Mouse (Mus musculus): ENCODE measurements around the gene Hhip. TPM values are rescaled to one million over a fixed set of nuclear protein-coding genes. Genes with fewer than 3 reads are reported as not detected.

Gene Hhip
- polyA plus RNA-seq, 1 experiment: 1.4 TPM

GRCm38 (mm10) chr8:79984946-79985345, 72.9 kb downstream of the Hhip start:
- peak; percentile 17 for DNase-seq (ENCODE audit: low read depth)
- TF ChIP-seq POLR2A (IDR thresholded peaks at IDR 0.05; ENCODE audit: borderline replicate concordance, extremely low read depth, insufficient read depth, insufficient read length, poor library complexity, severe bottlenecking) (no peak), CTCF (IDR thresholded peaks at IDR 0.05; ENCODE audit: borderline replicate concordance, extremely low read depth, insufficient read depth, insufficient read length) (no peak)

- no peak for TF ChIP-seq POLR2A (IDR thresholded peaks at IDR 0.05; ENCODE audit: borderline replicate concordance, extremely low read depth, insufficient read depth, insufficient read length, poor library complexity, severe bottlenecking)
- no peak for TF ChIP-seq CTCF (IDR thresholded peaks at IDR 0.05; ENCODE audit: borderline replicate concordance, extremely low read depth, insufficient read depth, insufficient read length)
- no peak for DNase-seq (ENCODE audit: low read depth)
These were observed 75.7 kb downstream of the Hhip start for GRCm38 (mm10) chr8:79982144-79982543.

- TF ChIP-seq POLR2A (IDR thresholded peaks at IDR 0.05; ENCODE audit: borderline replicate concordance, extremely low read depth, insufficient read depth, insufficient read length, poor library complexity, severe bottlenecking): no peak
- DNase-seq (ENCODE audit: low read depth): peak; percentile 54
These were observed 91.6 kb downstream of the Hhip start for GRCm38 (mm10) chr8:79966159-79966558.

- DNase-seq (ENCODE audit: low read depth): no peak
These were observed 104.9 kb downstream of the Hhip start for GRCm38 (mm10) chr8:79952857-79953256.

GRCm38 (mm10) chr8:79950376-79950775, 107.4 kb downstream of the Hhip start:
- no peak for DNase-seq (ENCODE audit: low read depth)
- TF ChIP-seq CTCF (IDR thresholded peaks at IDR 0.05; ENCODE audit: borderline replicate concordance, extremely low read depth, insufficient read depth, insufficient read length) (no peak), POLR2A (IDR thresholded peaks at IDR 0.05; ENCODE audit: borderline replicate concordance, extremely low read depth, insufficient read depth, insufficient read length, poor library complexity, severe bottlenecking) (no peak)

More at GRCm38 (mm10) chr8:79952857-79953256, 104.9 kb downstream of the Hhip start:
- TF ChIP-seq POLR2A (IDR thresholded peaks at IDR 0.05; ENCODE audit: borderline replicate concordance, extremely low read depth, insufficient read depth, insufficient read length, poor library complexity, severe bottlenecking): no peak
- peak; percentile 10; the same call in 1 of the 2 replicates for TF ChIP-seq CTCF (IDR thresholded peaks at IDR 0.05; ENCODE audit: borderline replicate concordance, extremely low read depth, insufficient read depth, insufficient read length)

GRCm38 (mm10) chr8:79945501-79946076, 112.2 kb downstream of the Hhip start:
- no peak for DNase-seq (ENCODE audit: low read depth)
- TF ChIP-seq POLR2A (IDR thresholded peaks at IDR 0.05; ENCODE audit: borderline replicate concordance, extremely low read depth, insufficient read depth, insufficient read length, poor library complexity, severe bottlenecking) (no peak), CTCF (IDR thresholded peaks at IDR 0.05; ENCODE audit: borderline replicate concordance, extremely low read depth, insufficient read depth, insufficient read length) (no peak)

GRCm38 (mm10) chr8:79941070-79941469, 116.7 kb downstream of the Hhip start:
- no peak for DNase-seq (ENCODE audit: low read depth)
- TF ChIP-seq POLR2A (IDR thresholded peaks at IDR 0.05; ENCODE audit: borderline replicate concordance, extremely low read depth, insufficient read depth, insufficient read length, poor library complexity, severe bottlenecking) (no peak), CTCF (IDR thresholded peaks at IDR 0.05; ENCODE audit: borderline replicate concordance, extremely low read depth, insufficient read depth, insufficient read length) (no peak)

- no peak for DNase-seq (ENCODE audit: low read depth)
- TF ChIP-seq CTCF (IDR thresholded peaks at IDR 0.05; ENCODE audit: borderline replicate concordance, extremely low read depth, insufficient read depth, insufficient read length) (no peak), POLR2A (IDR thresholded peaks at IDR 0.05; ENCODE audit: borderline replicate concordance, extremely low read depth, insufficient read depth, insufficient read length, poor library complexity, severe bottlenecking) (no peak)
These were observed 120.9 kb downstream of the Hhip start for GRCm38 (mm10) chr8:79936856-79937445.

- DNase-seq (ENCODE audit: low read depth): no peak
- TF ChIP-seq CTCF (IDR thresholded peaks at IDR 0.05; ENCODE audit: borderline replicate concordance, extremely low read depth, insufficient read depth, insufficient read length): no peak
- TF ChIP-seq POLR2A (IDR thresholded peaks at IDR 0.05; ENCODE audit: borderline replicate concordance, extremely low read depth, insufficient read depth, insufficient read length, poor library complexity, severe bottlenecking): no peak
These were observed 122.0 kb downstream of the Hhip start for GRCm38 (mm10) chr8:79935793-79936192.

GRCm38 (mm10) chr8:79929202-79929601, 128.6 kb downstream of the Hhip start:
- no peak for DNase-seq (ENCODE audit: low read depth)
- TF ChIP-seq POLR2A (IDR thresholded peaks at IDR 0.05; ENCODE audit: borderline replicate concordance, extremely low read depth, insufficient read depth, insufficient read length, poor library complexity, severe bottlenecking): no peak
- TF ChIP-seq CTCF (IDR thresholded peaks at IDR 0.05; ENCODE audit: borderline replicate concordance, extremely low read depth, insufficient read depth, insufficient read length): no peak

- TF ChIP-seq CTCF (IDR thresholded peaks at IDR 0.05; ENCODE audit: borderline replicate concordance, extremely low read depth, insufficient read depth, insufficient read length): no peak
- TF ChIP-seq POLR2A (IDR thresholded peaks at IDR 0.05; ENCODE audit: borderline replicate concordance, extremely low read depth, insufficient read depth, insufficient read length, poor library complexity, severe bottlenecking): no peak
- DNase-seq (ENCODE audit: low read depth): no peak
These were observed 140.6 kb downstream of the Hhip start for GRCm38 (mm10) chr8:79917211-79917610.

All from brain, embryonic 14.5 days (tissue).